Mouse (Mus musculus) CH12.LX (cell line): ENCODE measurements around the gene Olfr12. TPM values are rescaled to one million over a fixed set of nuclear protein-coding genes. Genes with fewer than 3 reads are reported as not detected.

ENCODE experiments used
- DNase-seq: peaks from one replicate; pipeline ENCODE4 v3.0.0-alpha.2; 2013; ENCODE audit errors: extremely low read depth
- H3K27ac ChIP-seq: 2 replicates; pipeline ENCODE4 v1.5.1; 2012; ENCODE audit warnings: low read depth, mild to moderate bottlenecking, control low read depth, moderate library complexity; ENCODE audit not compliant: insufficient read depth
- H3K27me3 ChIP-seq: replicated peaks from 2 replicates; pipeline ENCODE3; 2012; ENCODE audit warnings: inconsistent platforms
- H3K36me3 ChIP-seq, 2 experiments: replicated peaks in 1 of 2; 2 replicates each; pipeline versions ENCODE3 to v1.6.1; 2012; ENCODE audit warnings: inconsistent platforms in 1 of 2, low read length in 1 of 2, mild to moderate bottlenecking in 1 of 2, mixed read lengths in 1 of 2, moderate library complexity in 1 of 2; ENCODE audit not compliant: control insufficient read depth in 1 of 2, insufficient read depth in 1 of 2
- H3K4me1 ChIP-seq, 2 experiments: 2 replicates each; pipeline ENCODE4 v1.6.1; 2012; ENCODE audit warnings: inconsistent platforms in 1 of 2, moderate library complexity in 1 of 2; ENCODE audit not compliant: insufficient read depth in 2 of 2, control insufficient read depth in 1 of 2
- H3K4me2 ChIP-seq: 2 replicates; pipeline ENCODE4 v1.6.1; 2012; ENCODE audit warnings: low read depth, mild to moderate bottlenecking, control low read depth; ENCODE audit not compliant: poor library complexity, insufficient read depth, severe bottlenecking
- H3K4me3 ChIP-seq, 3 experiments: fragments of 150-350 bp in 1 of 3; sonication (generic) in 1 of 3; replicated peaks in 1 of 3; 2 replicates each; pipeline versions ENCODE3 to v1.5.1; 2011 to 2012; ENCODE audit warnings: low read depth in 2 of 3, low read length in 2 of 3, mild to moderate bottlenecking in 2 of 3, moderate library complexity in 2 of 3, control low read depth in 1 of 3, improper control_type of control experiment in 1 of 3, inconsistent platforms in 1 of 3, mixed read lengths in 1 of 3; ENCODE audit not compliant: poor library complexity in 1 of 3
- H3K79me2 ChIP-seq: replicated peaks from 2 replicates; pipeline ENCODE4 v1.6.1; 2012; ENCODE audit warnings: mild to moderate bottlenecking, moderate library complexity; ENCODE audit not compliant: control insufficient read depth, poor library complexity, insufficient read depth, severe bottlenecking; ENCODE audit errors: extremely low read depth
- H3K9ac ChIP-seq: 2 replicates; pipeline ENCODE4 v1.6.1; 2012; ENCODE audit warnings: low read depth, mild to moderate bottlenecking, control low read depth, moderate library complexity; ENCODE audit not compliant: insufficient read depth
- H3K9me3 ChIP-seq: replicated peaks from 2 replicates; pipeline ENCODE3; 2012; ENCODE audit warnings: low read length, inconsistent platforms, mixed read lengths
- CTCF ChIP-seq, 2 experiments: IDR thresholded peaks in 1 of 2; conservative IDR thresholded peaks in 1 of 2; 2 replicates each; pipeline ENCODE4 v1.5.1; 2011 to 2012; ENCODE audit warnings: low read depth in 2 of 2, low read length in 2 of 2, improper control_type of control experiment in 1 of 2, inconsistent platforms in 1 of 2, mild to moderate bottlenecking in 1 of 2, moderate library complexity in 1 of 2
- E2F4 ChIP-seq: IDR thresholded peaks from 2 replicates; pipeline ENCODE4 v1.6.1; 2011; ENCODE audit warnings: low read depth, low read length, improper control_type of control experiment; ENCODE audit not compliant: insufficient replicate concordance
- ELF1 ChIP-seq: IDR thresholded peaks from 2 replicates; pipeline ENCODE4 v1.6.1; 2014; ENCODE audit warnings: low read depth, mild to moderate bottlenecking, inconsistent platforms, low read length, improper control_type of control experiment
- EP300 ChIP-seq: IDR thresholded peaks from 2 replicates; pipeline ENCODE4 v1.6.1; 2011; ENCODE audit warnings: low read length, improper control_type of control experiment
- GABPA ChIP-seq: IDR thresholded peaks from 2 replicates; pipeline ENCODE4 v1.6.1; 2012; ENCODE audit warnings: low read depth, low read length, improper control_type of control experiment, inconsistent platforms; ENCODE audit not compliant: insufficient replicate concordance
- HCFC1 ChIP-seq: IDR thresholded peaks from 2 replicates; pipeline ENCODE4 v1.6.1; 2012; ENCODE audit warnings: low read depth, mild to moderate bottlenecking, inconsistent platforms, low read length, improper control_type of control experiment
- IRF4 ChIP-seq: IDR thresholded peaks from 2 replicates; pipeline ENCODE4 v1.6.1; 2014; ENCODE audit warnings: low read depth, mild to moderate bottlenecking, inconsistent platforms, low read length, improper control_type of control experiment
- JUND ChIP-seq: conservative IDR thresholded peaks from 2 replicates; pipeline ENCODE4 v1.6.1; 2011; ENCODE audit warnings: low read depth, low read length, improper control_type of control experiment
- MAX ChIP-seq: IDR thresholded peaks from 2 replicates; pipeline ENCODE4 v1.6.1; 2011; ENCODE audit warnings: low read length, improper control_type of control experiment
- MAZ ChIP-seq: IDR thresholded peaks from 2 replicates; pipeline ENCODE4 v1.6.1; 2012; ENCODE audit warnings: low read depth, mild to moderate bottlenecking, inconsistent platforms, low read length, improper control_type of control experiment, moderate library complexity
- MEF2A ChIP-seq: IDR thresholded peaks from 2 replicates; pipeline ENCODE4 v1.6.1; 2014; ENCODE audit warnings: low read depth, mild to moderate bottlenecking, inconsistent platforms, low read length, improper control_type of control experiment, borderline replicate concordance
- MXI1 ChIP-seq: IDR thresholded peaks from 2 replicates; pipeline ENCODE4 v1.6.1; 2011; ENCODE audit warnings: mild to moderate bottlenecking, low read depth, low read length, improper control_type of control experiment
- MYC ChIP-seq: IDR thresholded peaks from 2 replicates; pipeline ENCODE4 v1.6.1; 2011; ENCODE audit warnings: low read depth, mild to moderate bottlenecking, improper control_type of control experiment, low read length
- NELFE ChIP-seq: IDR thresholded peaks from 2 replicates; pipeline ENCODE4 v1.6.1; 2011; ENCODE audit warnings: low read depth, low read length, improper control_type of control experiment
- NRF1 ChIP-seq: IDR thresholded peaks from 2 replicates; pipeline ENCODE4 v1.6.1; 2014; ENCODE audit warnings: low read depth, mild to moderate bottlenecking, inconsistent platforms, low read length, improper control_type of control experiment, moderate library complexity
- PAX5 ChIP-seq: IDR thresholded peaks from 2 replicates; pipeline ENCODE4 v1.6.1; 2012; ENCODE audit warnings: low read length, inconsistent platforms, mixed read lengths
- SIN3A ChIP-seq: IDR thresholded peaks from 2 replicates; pipeline ENCODE4 v1.6.1; 2012; ENCODE audit warnings: low read length, improper control_type of control experiment, inconsistent platforms
- SMC3 ChIP-seq: IDR thresholded peaks from 2 replicates; pipeline ENCODE4 v1.6.1; 2011; ENCODE audit warnings: low read depth, low read length, improper control_type of control experiment
- TBP ChIP-seq: conservative IDR thresholded peaks from 2 replicates; pipeline ENCODE4 v1.6.1; 2011; ENCODE audit warnings: low read depth, low read length, improper control_type of control experiment
- UBTF ChIP-seq: IDR thresholded peaks from 2 replicates; pipeline ENCODE4 v1.6.1; 2012; ENCODE audit warnings: low read depth, mild to moderate bottlenecking, inconsistent platforms, low read length, improper control_type of control experiment, moderate library complexity
- USF1 ChIP-seq: IDR thresholded peaks from 2 replicates; pipeline ENCODE4 v1.6.1; 2014; ENCODE audit warnings: low read depth, mild to moderate bottlenecking, inconsistent platforms, low read length, improper control_type of control experiment
- USF2 ChIP-seq: conservative IDR thresholded peaks from 2 replicates; pipeline ENCODE4 v1.6.1; 2011; ENCODE audit warnings: low read depth, low read length, improper control_type of control experiment
- ZC3H11A ChIP-seq: IDR thresholded peaks from 2 replicates; pipeline ENCODE4 v1.6.1; 2012; ENCODE audit warnings: low read depth, mild to moderate bottlenecking, inconsistent platforms, low read length, improper control_type of control experiment
- ZKSCAN1 ChIP-seq: IDR thresholded peaks from 2 replicates; pipeline ENCODE4 v1.6.1; 2012; ENCODE audit warnings: low read depth, inconsistent platforms, low read length, improper control_type of control experiment, borderline replicate concordance
- ZMIZ1 ChIP-seq: IDR thresholded peaks from 2 replicates; pipeline ENCODE4 v1.6.1; 2012; ENCODE audit warnings: low read depth, mild to moderate bottlenecking, inconsistent platforms, low read length, improper control_type of control experiment
- ZNF384 ChIP-seq: IDR thresholded peaks from 2 replicates; pipeline ENCODE4 v1.6.1; 2012; ENCODE audit warnings: low read depth, low read length, improper control_type of control experiment, inconsistent platforms
- dilution Hi-C: fragments of 300-500 bp; cut with MboI; formaldehyde crosslinking; loops from 2 replicates; pipeline ENCODE4 v1.14.3; 2020; ENCODE audit warnings: low sequenced_read_pairs; ENCODE audit not compliant: extremely low pct_unique_long_range_greater_than_20kb, extremely low pct_ligation_motif_present
- in situ Hi-C: fragments of 300-500 bp; cut with MboI; formaldehyde crosslinking; loops from 3 replicates; pipeline ENCODE4 v1.14.3; 2019; ENCODE audit warnings: low sequenced_read_pairs, low pct_ligation_motif_present, low pct_unique_long_range_greater_than_20kb, mixed read lengths
- polyA plus RNA-seq: library from polyadenylated mRNA; unstranded; fragments of >175 nt; gene quantifications from 2 replicates; pipeline ENCODE4 v1.2.1, GENCODE M21; 2012; ENCODE audit warnings: low read depth; ENCODE audit not compliant: insufficient read length
- total RNA-seq, 2 experiments: library from RNA; depleted of rRNA; stranded (reverse); fragments of 300-350 nt in 1 of 2; fragments of >200 nt in 1 of 2; gene quantifications; 2 replicates each; pipeline ENCODE4 v1.2.3; 2012 to 2014

Gene Olfr12
- total and polyA plus RNA-seq, 3 experiments: 0.08 TPM; not detected in 2

GRCm38 (mm10) chr1:92638736-92639135 lies 21.1 kb downstream of the Olfr12 start:
- Histone ChIP-seq H3K4me2 (no peak overlapping the region), H3K27me3 (no peaks in the 10 kb centered on the region), H3K27ac (no peak overlapping the region), H3K79me2 (peaks cover 18% of the 10 kb centered on the region), H3K9ac (no peak overlapping the region), H3K36me3 (peaks cover 35 to 56% of the 10 kb centered on the region in 2 experiments), H3K4me3 (no peak overlapping the region), H3K4me1 (peaks cover 8 to 24% of the 10 kb centered on the region in 2 experiments), H3K9me3 (no peaks in the 10 kb centered on the region)
- TF ChIP-seq TBP: no peak
- TF ChIP-seq CTCF (conservative IDR thresholded peaks at IDR 0.05 in 1 of 2, IDR thresholded peaks at IDR 0.05 in 1 of 2; ENCODE audit: low read depth in 2 of 2, low read length in 2 of 2): no peak
- no peak for TF ChIP-seq MAX
- TF ChIP-seq PAX5: no peak
- no peak for TF ChIP-seq SMC3
- no peak for TF ChIP-seq ZNF384
- no peak for TF ChIP-seq MAZ
- TF ChIP-seq MXI1: no peak
- no peak for TF ChIP-seq MEF2A
- TF ChIP-seq IRF4: no peak
- TF ChIP-seq UBTF: no peak
- dilution Hi-C loops: no loop called here
- in situ Hi-C loops: no loop called here
- no peak for DNase-seq

DNA sequence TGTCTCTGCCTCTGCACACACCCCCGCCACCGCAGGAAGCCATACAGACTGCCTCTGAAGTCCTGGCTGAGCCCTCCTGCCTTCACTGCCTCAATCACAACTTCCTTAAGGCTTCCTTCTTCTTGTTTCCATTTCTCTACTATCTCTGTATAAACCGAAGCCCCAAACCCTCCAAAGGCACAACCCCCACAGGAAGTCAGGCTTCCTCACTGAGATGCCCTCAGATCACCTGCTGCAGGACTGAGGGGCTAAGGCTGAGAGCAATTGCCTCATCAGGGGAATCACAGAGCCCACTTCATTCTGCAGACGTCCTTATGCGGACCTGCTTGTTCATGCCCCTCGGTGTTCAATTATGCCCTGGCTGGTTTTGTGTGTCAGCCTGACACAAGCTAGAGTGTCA lies 22.8 kb downstream of the Olfr12 start:
- TF ChIP-seq JUND (no peak), ELF1 (no peak), PAX5 (no peak), SMC3 (no peak), MEF2A (no peak), GABPA (no peak), USF1 (no peak), NELFE (no peak), ZMIZ1 (no peak), MYC (no peak), HCFC1 (no peak), NRF1 (no peak), EP300 (no peak), ZKSCAN1 (no peak), SIN3A (no peak), MAZ (no peak), E2F4 (no peak), ZC3H11A (no peak), USF2 (no peak), UBTF (no peak)
- in situ Hi-C loops (no loop called here), dilution Hi-C loops (no loop called here)
- H3K27me3 ChIP-seq: peaks cover 5% of the 10 kb centered on the region
- no peak overlapping the region for H3K27ac ChIP-seq
- peaks cover 35 to 47% of the 10 kb centered on the region in 2 experiments for H3K36me3 ChIP-seq
- no peak for DNase-seq
- peaks cover 8 to 24% of the 10 kb centered on the region in 2 experiments for H3K4me1 ChIP-seq
- no peak overlapping the region for H3K9ac ChIP-seq
- no peaks in the 10 kb centered on the region for H3K9me3 ChIP-seq
- H3K4me2 ChIP-seq: peak overlapping the region; percentile 85
- H3K79me2 ChIP-seq: peaks cover 18% of the 10 kb centered on the region
- H3K4me3 ChIP-seq: peak overlapping the region in 2 of 3 experiments; percentile 74 to 88
